20 mouse cellular contexts compared by ENCODE assay signal in the genomic region with DNA sequence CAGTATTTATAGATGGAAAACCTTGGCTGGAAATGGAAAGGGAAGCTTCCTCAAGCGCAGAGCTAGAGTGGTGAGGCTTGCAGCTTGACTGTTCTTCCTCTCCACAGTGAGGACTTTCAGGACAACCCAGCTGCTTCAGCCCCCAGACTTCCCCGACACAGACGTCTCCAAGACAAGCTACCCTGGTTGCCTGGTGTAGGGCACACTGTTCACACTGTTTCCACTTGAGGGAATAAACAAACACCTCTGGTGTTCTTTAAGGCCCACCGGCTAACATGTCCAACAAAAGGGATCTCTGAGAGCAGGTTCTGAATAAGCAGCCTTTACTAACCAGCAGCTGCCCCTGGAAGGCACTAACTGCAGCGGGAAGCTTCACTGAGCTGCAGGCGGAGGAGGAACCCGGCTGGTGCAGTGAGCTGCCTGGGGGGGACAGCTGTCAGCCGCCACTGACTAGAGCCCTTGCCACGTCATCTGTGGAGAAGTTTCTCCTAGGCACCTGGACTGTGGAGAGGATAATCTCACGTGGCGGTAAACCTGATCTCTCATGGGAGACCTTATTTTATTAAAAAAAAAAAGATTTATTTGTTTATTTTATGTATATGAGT. TPM values are rescaled to one million over a fixed set of nuclear protein-coding genes. Genes with fewer than 3 reads are reported as not detected.
DNase-seq lines count a peak whose midpoint lies in the region; ATAC-seq and TF ChIP-seq lines count a peak whose summit lies in the region.
"Had no signal": no experiment of that assay in that cellular context is flagged by ENCODE, and none has a peak within 500 bp of the region (broad histone marks: within the 10 kb centered on the region; RNA-seq: fewer than 3 reads in every experiment).

No protein-coding gene starts in this region.

- H3K4me3 ChIP-seq in hindbrain, postnatal 0 days (ENCODE audit: low read length), result no peak overlapping the region
- no peak overlapping the region for H3K4me3 ChIP-seq in hindbrain, embryonic 10.5 days
- H3K4me3 ChIP-seq: embryonic facial prominence, embryonic 10.5 days; erythroblast, embryonic 14.5 days; limb, embryonic 13.5 days; lung, embryonic 15.5 days; neural tube, embryonic 13.5 days had no signal

- no peak overlapping the region for H3K9ac ChIP-seq in hindbrain, postnatal 0 days (replicated peaks; ENCODE audit: low read length)
- H3K9ac ChIP-seq: limb, embryonic 13.5 days; lung, embryonic 15.5 days; neural tube, embryonic 13.5 days had no signal

- H3K27me3 ChIP-seq in hindbrain, postnatal 0 days (ENCODE audit: insufficient read depth, low read length), result peaks cover 9% of the 10 kb centered on the region; the same call in 1 of the 2 replicates
- H3K27me3 ChIP-seq in hindbrain, embryonic 10.5 days (ENCODE audit: insufficient read depth, poor library complexity, severe bottlenecking), result peaks cover 21% of the 10 kb centered on the region

- H3K4me2 ChIP-seq in hindbrain, postnatal 0 days (ENCODE audit: low read depth, low read length), result no peak overlapping the region
- H3K4me2 ChIP-seq: limb, embryonic 13.5 days; lung, embryonic 15.5 days; neural tube, embryonic 13.5 days had no signal

- H3K27ac ChIP-seq in hindbrain, postnatal 0 days, result no peak overlapping the region
- H3K27ac ChIP-seq in hindbrain, embryonic 10.5 days, result no peak overlapping the region
- H3K27ac ChIP-seq: embryonic facial prominence, embryonic 10.5 days; limb, embryonic 13.5 days; lung, embryonic 15.5 days; neural tube, embryonic 13.5 days had no signal

- 39% methylated on average over 11 of the region's 11 CpGs for WGBS in hindbrain, postnatal 0 days
- 51% methylated on average over 11 of the region's 11 CpGs for WGBS in hindbrain, embryonic 10.5 days

- no peaks in the 10 kb centered on the region for H3K36me3 ChIP-seq in hindbrain, postnatal 0 days (ENCODE audit: insufficient read depth, low read length)
- H3K36me3 ChIP-seq in hindbrain, embryonic 10.5 days, result no peaks in the 10 kb centered on the region
- H3K36me3 ChIP-seq: embryonic facial prominence, embryonic 10.5 days; limb, embryonic 13.5 days; lung, embryonic 15.5 days; neural tube, embryonic 13.5 days had no signal

- DNase-seq in hindbrain, postnatal 0 days (ENCODE audit: low spot score), result peak; percentile 24
- no peak for DNase-seq in hindbrain, embryonic 10.5 days (ENCODE audit: low spot score)
- peak; percentile 28 to 46 for DNase-seq in layer of hippocampus, postnatal 14 days (ENCODE audit: low spot score in 2 of 2)
- DNase-seq in layer of hippocampus, adult 11-12 months (ENCODE audit: low spot score), result no peak
- DNase-seq in right cerebral cortex, adult 2 months (ENCODE audit: low spot score in 2 of 2), result peak; percentile 20 to 44
- no peak for DNase-seq in right cerebral cortex, postnatal 4 days
- DNase-seq in cerebellum, postnatal 14 days, result no peak
- DNase-seq: cerebellum, adult 11 months; cerebellum, postnatal 36 days; gastrocnemius, postnatal 25 days had no signal

- no peaks in the 10 kb centered on the region for H3K9me3 ChIP-seq in hindbrain, postnatal 0 days (ENCODE audit: low read length)
- no peaks in the 10 kb centered on the region for H3K9me3 ChIP-seq in hindbrain, embryonic 10.5 days
- H3K9me3 ChIP-seq: embryonic facial prominence, embryonic 10.5 days; limb, embryonic 13.5 days; lung, embryonic 15.5 days; neural tube, embryonic 13.5 days had no signal

- TF ChIP-seq CTCF in hindbrain, postnatal 0 days (IDR thresholded peaks at IDR 0.05; ENCODE audit: low read depth), result no peak

- ATAC-seq in hindbrain, postnatal 0 days, result peak; percentile 58; the same call in 1 of the 2 replicates
- ATAC-seq in inflammation-experienced regulatory T-cells, adult 6 months, result no peak

- no peaks in the 10 kb centered on the region for H3K4me1 ChIP-seq in hindbrain, postnatal 0 days (ENCODE audit: insufficient read depth, low read length)
- peaks cover 49% of the 10 kb centered on the region for H3K4me1 ChIP-seq in hindbrain, embryonic 10.5 days (replicated peaks)

RNA-seq across cellular contexts. Expression of a gene that starts 5.6 kb away (rescaled TPM):
- 1.0 and 2.0 TPM in 2 replicates for total RNA-seq in hindbrain, postnatal 0 days (2014; rRNA removed)
- 1.7 and 1.8 TPM in 2 replicates for polyA plus RNA-seq in hindbrain, postnatal 0 days (2015; fragmentation: Nextera tagmentation; extraction: Ambion mirVana)
- polyA plus RNA-seq in hindbrain, embryonic 10.5 days (2016; fragmentation: Nextera tagmentation; extraction: Ambion mirVana), result 2.6 and 4.9 TPM in 2 replicates
- under 1 TPM; 0.19 to 0.76 TPM for total RNA-seq in layer of hippocampus, postnatal 14 days (2021)
- 10 to 100 TPM in 2 of 3 experiments, 1 to 10 TPM in 1; 7.8 to 15.5 (median 15.0) TPM for polyA plus RNA-seq in inflammation-experienced regulatory T-cells, adult 6 months (2017; shearing (Covaris generic))
- total RNA-seq: heart, postnatal 25 days had no signal
- polyA plus RNA-seq: C2C12 had no signal

RNA-seq across cellular contexts. Expression of a gene that starts 21.2 kb away (rescaled TPM):
- 0.11 and 0.21 TPM in 2 replicates for total RNA-seq in hindbrain, postnatal 0 days (2014; rRNA removed)
- polyA plus RNA-seq in hindbrain, postnatal 0 days (2015; fragmentation: Nextera tagmentation; extraction: Ambion mirVana), result 0.05 and 0.09 TPM in 2 replicates
- not detected in 2 replicates for polyA plus RNA-seq in hindbrain, embryonic 10.5 days (2016; fragmentation: Nextera tagmentation; extraction: Ambion mirVana)
- under 1 TPM; 0.65 to 0.95 TPM for total RNA-seq in layer of hippocampus, postnatal 14 days (2021)
- polyA plus RNA-seq in inflammation-experienced regulatory T-cells, adult 6 months (2017; shearing (Covaris generic)), result 100 to 1,000 TPM; 105 to 226 (median 130) TPM

RNA-seq across cellular contexts. Expression of a gene that starts 25.3 kb away (rescaled TPM):
- total RNA-seq in hindbrain, postnatal 0 days (2014; rRNA removed), result 0.68 and 2.3 TPM in 2 replicates
- 1.0 and 1.1 TPM in 2 replicates for polyA plus RNA-seq in hindbrain, postnatal 0 days (2015; fragmentation: Nextera tagmentation; extraction: Ambion mirVana)
- 0.80 and 0.81 TPM in 2 replicates for polyA plus RNA-seq in hindbrain, embryonic 10.5 days (2016; fragmentation: Nextera tagmentation; extraction: Ambion mirVana)
- total RNA-seq in layer of hippocampus, postnatal 14 days (2021), result 1 to 10 TPM; 1.1 to 2.7 TPM
- 100 to 1,000 TPM; 248 to 287 (median 263) TPM for polyA plus RNA-seq in inflammation-experienced regulatory T-cells, adult 6 months (2017; shearing (Covaris generic))

RNA-seq across cellular contexts. Expression of a gene that starts 29.3 kb away (rescaled TPM):
- total RNA-seq in hindbrain, postnatal 0 days (2014; rRNA removed), result not detected in 2 replicates
- polyA plus RNA-seq in hindbrain, postnatal 0 days (2015; fragmentation: Nextera tagmentation; extraction: Ambion mirVana), result not detected in 2 replicates
- not detected in 2 replicates for polyA plus RNA-seq in hindbrain, embryonic 10.5 days (2016; fragmentation: Nextera tagmentation; extraction: Ambion mirVana)
- total RNA-seq in layer of hippocampus, postnatal 14 days (2021), result not detected
- polyA plus RNA-seq in inflammation-experienced regulatory T-cells, adult 6 months (2017; shearing (Covaris generic)), result 1 to 10 TPM in 1 of 3 experiments, not detected in 2; 1.6 TPM
- total RNA-seq: ES-E14; gastrocnemius, postnatal 25 days; heart, postnatal 25 days; layer of hippocampus, adult 8-10 months had no signal
- polyA plus RNA-seq: C2C12; embryonic facial prominence, embryonic 10.5 days; erythroblast, embryonic 14.5 days; limb, embryonic 13.5 days; lung, embryonic 15.5 days; neural tube, embryonic 13.5 days had no signal

Comparison
In these comparisons a context has a peak if more than half of its experiments do, and no peak if none do; other contexts are left out.
1. DNase-seq: peak in hindbrain, postnatal 0 days (single experiment), layer of hippocampus, postnatal 14 days (2 of 2) and right cerebral cortex, adult 2 months (2 of 2); none in hindbrain, embryonic 10.5 days (single experiment), layer of hippocampus, adult 11-12 months (single experiment), right cerebral cortex, postnatal 4 days (single experiment) and cerebellum, postnatal 14 days (0 of 2).
2. RNA of a gene that starts 21.2 kb away (polyA plus RNA-seq): 105 to 226 TPM in inflammation-experienced regulatory T-cells, adult 6 months; 0.05 to 0.09 TPM in hindbrain, postnatal 0 days and not detected in hindbrain, embryonic 10.5 days; every median in the first group is over 10 times any median in the second.
3. RNA of a gene that starts 25.3 kb away (polyA plus RNA-seq): 248 to 287 TPM in inflammation-experienced regulatory T-cells, adult 6 months; 1.0 to 1.1 TPM in hindbrain, postnatal 0 days and 0.80 to 0.81 TPM in hindbrain, embryonic 10.5 days; every median in the first group is over 100 times any median in the second.